21 mouse cellular contexts compared by ENCODE assay signal in genomic region chr1:134770312-134770711, GRCm38 (mm10).
DNase-seq lines count a peak whose midpoint lies in the region; ATAC-seq lines count a peak whose summit lies in the region.
"Had no signal": no experiment of that assay in that cellular context is flagged by ENCODE, and none has a peak within 500 bp of the region (broad histone marks: within the 10 kb centered on the region; RNA-seq: fewer than 3 reads in every experiment).

No protein-coding gene starts in this region.

- no peak overlapping the region for H3K4me3 ChIP-seq in embryonic facial prominence, embryonic 15.5 days (replicated peaks)
- no peak overlapping the region for H3K4me3 ChIP-seq in embryonic facial prominence, embryonic 10.5 days
- no peak overlapping the region for H3K4me3 ChIP-seq in kidney, embryonic 15.5 days (replicated peaks)
- H3K4me3 ChIP-seq in stomach, embryonic 14.5 days (ENCODE audit: low read depth, low read length), result no peak overlapping the region
- H3K4me3 ChIP-seq: hindbrain, embryonic 10.5 days; limb, embryonic 15.5 days; liver, embryonic 15.5 days; midbrain, embryonic 12.5 days; neural tube, embryonic 12.5 days had no signal

- DNase-seq in embryonic facial prominence, embryonic 10.5 days (ENCODE audit: low spot score), result no peak
- no peak for DNase-seq in kidney, postnatal 10 days
- DNase-seq in frontal cortex, postnatal 36 days (ENCODE audit: low spot score in 2 of 2), result no peak
- no peak for DNase-seq in left cerebral cortex, adult 9 months (ENCODE audit: low spot score in 2 of 2)
- DNase-seq: adrenal gland, postnatal 25 days; cerebellum, adult 11 months; cerebellum, postnatal 25 days; gastrocnemius, postnatal 25 days; thymus, postnatal 4 days had no signal

- no peak overlapping the region for H3K9ac ChIP-seq in embryonic facial prominence, embryonic 15.5 days
- no peak overlapping the region for H3K9ac ChIP-seq in kidney, embryonic 15.5 days
- H3K9ac ChIP-seq in stomach, embryonic 14.5 days (replicated peaks; ENCODE audit: low read depth, low read length), result no peak overlapping the region
- H3K9ac ChIP-seq: limb, embryonic 15.5 days; liver, embryonic 15.5 days; midbrain, embryonic 12.5 days; neural tube, embryonic 12.5 days had no signal

- H3K9me3 ChIP-seq in embryonic facial prominence, embryonic 15.5 days (replicated peaks), result no peaks in the 10 kb centered on the region
- H3K9me3 ChIP-seq in embryonic facial prominence, embryonic 10.5 days, result no peaks in the 10 kb centered on the region
- H3K9me3 ChIP-seq in kidney, embryonic 15.5 days (replicated peaks), result no peaks in the 10 kb centered on the region
- no peaks in the 10 kb centered on the region for H3K9me3 ChIP-seq in stomach, embryonic 14.5 days (ENCODE audit: control insufficient read depth, low read depth, low read length)
- H3K9me3 ChIP-seq: G1E; hindbrain, embryonic 10.5 days; limb, embryonic 15.5 days; liver, embryonic 15.5 days; midbrain, embryonic 12.5 days; neural tube, embryonic 12.5 days had no signal

- H3K27me3 ChIP-seq in embryonic facial prominence, embryonic 15.5 days, result no peaks in the 10 kb centered on the region
- no peaks in the 10 kb centered on the region for H3K27me3 ChIP-seq in embryonic facial prominence, embryonic 10.5 days (replicated peaks; ENCODE audit: low read depth, poor library complexity, severe bottlenecking)
- no peaks in the 10 kb centered on the region for H3K27me3 ChIP-seq in kidney, embryonic 15.5 days
- H3K27me3 ChIP-seq in stomach, embryonic 14.5 days (ENCODE audit: control insufficient read depth, insufficient read depth, low read length), result no peaks in the 10 kb centered on the region
- H3K27me3 ChIP-seq: limb, embryonic 15.5 days; liver, embryonic 15.5 days; midbrain, embryonic 12.5 days; neural tube, embryonic 12.5 days had no signal

- H3K4me2 ChIP-seq in embryonic facial prominence, embryonic 15.5 days (replicated peaks), result no peak overlapping the region
- no peak overlapping the region for H3K4me2 ChIP-seq in kidney, embryonic 15.5 days
- H3K4me2 ChIP-seq in stomach, embryonic 14.5 days (replicated peaks; ENCODE audit: low read depth, low read length), result no peak overlapping the region
- H3K4me2 ChIP-seq: heart, embryonic 11.5 days; limb, embryonic 15.5 days; liver, embryonic 15.5 days; midbrain, embryonic 12.5 days; neural tube, embryonic 12.5 days had no signal

- ATAC-seq in embryonic facial prominence, embryonic 15.5 days (ENCODE audit: insufficient number of reproducible peaks, low FRiP score, low TSS enrichment, low read depth), result no peak
- no peak for ATAC-seq in kidney, embryonic 15.5 days (replicated peaks; ENCODE audit: low FRiP score)
- ATAC-seq in common myeloid progenitor, adult 5-6 weeks (replicated peaks; ENCODE audit: low read depth, poor library complexity, severe bottlenecking), result peak; percentile 76
- ATAC-seq in stomach, embryonic 14.5 days (ENCODE audit: insufficient number of reproducible peaks, insufficient read depth, low FRiP score, low read depth), result no peak
- ATAC-seq: CD4-positive, CD25-positive, alpha-beta regulatory T cell, adult 4 months had no signal

- H3K36me3 ChIP-seq in embryonic facial prominence, embryonic 15.5 days, result peaks cover 22% of the 10 kb centered on the region; the same call in 1 of the 2 replicates
- peaks cover 14% of the 10 kb centered on the region for H3K36me3 ChIP-seq in embryonic facial prominence, embryonic 10.5 days (replicated peaks)
- H3K36me3 ChIP-seq in kidney, embryonic 15.5 days, result peaks cover 15% of the 10 kb centered on the region; the same call in 1 of the 2 replicates
- H3K36me3 ChIP-seq in stomach, embryonic 14.5 days (ENCODE audit: control insufficient read depth, insufficient read depth, low read length), result peaks cover 6% of the 10 kb centered on the region; the same call in 1 of the 2 replicates

- 94% methylated on average over 5 of the region's 5 CpGs for WGBS in embryonic facial prominence, embryonic 15.5 days
- WGBS in embryonic facial prominence, embryonic 10.5 days, result 94% methylated on average over 5 of the region's 5 CpGs
- WGBS in kidney, embryonic 15.5 days, result 96% methylated on average over 5 of the region's 5 CpGs
- WGBS in stomach, embryonic 14.5 days, result 95% methylated on average over 5 of the region's 5 CpGs

- 0 out of 2 replicates have a peak overlapping the region, but pooled peaks have one; percentile 51 for H3K27ac ChIP-seq in embryonic facial prominence, embryonic 15.5 days (replicated peaks)
- H3K27ac ChIP-seq in embryonic facial prominence, embryonic 10.5 days (replicated peaks), result no peak overlapping the region
- H3K27ac ChIP-seq in kidney, embryonic 15.5 days, result 0 out of 2 replicates have a peak overlapping the region, but pooled peaks have one; percentile 61
- peak overlapping the region; percentile 66 for H3K27ac ChIP-seq in stomach, embryonic 14.5 days (ENCODE audit: low read length)
- H3K27ac ChIP-seq: hindbrain, embryonic 10.5 days; limb, embryonic 15.5 days; liver, embryonic 15.5 days; midbrain, embryonic 12.5 days; neural tube, embryonic 12.5 days had no signal

- peaks cover 40% of the 10 kb centered on the region for H3K4me1 ChIP-seq in embryonic facial prominence, embryonic 15.5 days
- peaks cover 42% of the 10 kb centered on the region for H3K4me1 ChIP-seq in embryonic facial prominence, embryonic 10.5 days
- peaks cover 43% of the 10 kb centered on the region for H3K4me1 ChIP-seq in kidney, embryonic 15.5 days
- peaks cover 42% of the 10 kb centered on the region for H3K4me1 ChIP-seq in stomach, embryonic 14.5 days (ENCODE audit: control insufficient read depth, insufficient read depth, low read length)
